Mouse (Mus musculus) heart, adult 2 months (tissue): ENCODE data around the gene 1700013H16Rik.

Source experiments
- CTCF ChIP-seq: fragments of 200-600 bp; IDR thresholded peaks from 2 replicates; pipeline ENCODE4 v1.8.1; 2022; ENCODE audit warnings: antibody characterized with exemption, mild to moderate bottlenecking, moderate library complexity
- POLR2A ChIP-seq: fragments of 200-500 bp; IDR thresholded peaks from 2 replicates; pipeline ENCODE4 v1.6.1; 2011; ENCODE audit warnings: mild to moderate bottlenecking, low read depth, low read length, control low read depth; ENCODE audit not compliant: insufficient read depth

GRCm38 (mm10) chrX:53724596-53724995, 33.0 kb downstream of the 1700013H16Rik start, which contains the start of gene 4930502E18Rik:
- TF ChIP-seq CTCF (no peak), POLR2A (no peak)
